Mouse (Mus musculus) forebrain, embryonic 14.5 days (tissue): ENCODE measurements around the gene Bicdl1. TPM values are rescaled to one million over a fixed set of nuclear protein-coding genes. Genes with fewer than 3 reads are reported as not detected.

Experiments
- ATAC-seq: fragments of 200-750 bp; cut with Nextera tagmentation; 2 replicates; pipeline ENCODE4 v1.8.0; 2017; ENCODE audit warnings: mild to moderate bottlenecking, moderate library complexity
- DNase-seq: peaks from one replicate; pipeline ENCODE4 v3.0.0-alpha.2; 2015; ENCODE audit warnings: low spot score
- H3K27ac ChIP-seq: fragments of 300-500 bp; sonication (generic); 2 replicates; pipeline ENCODE4 v1.5.1; 2014; ENCODE audit warnings: low read depth, mild to moderate bottlenecking, control low read depth, low read length, moderate library complexity
- H3K27me3 ChIP-seq: fragments of 300-500 bp; sonication (generic); replicated peaks from 2 replicates; pipeline ENCODE4 v1.6.1; 2014; ENCODE audit warnings: low read length, control low read depth, mixed read lengths; ENCODE audit not compliant: control insufficient read depth, insufficient read depth
- H3K36me3 ChIP-seq: fragments of 300-500 bp; sonication (generic); 2 replicates; pipeline ENCODE4 v1.6.1; 2014; ENCODE audit warnings: low read length, control low read depth; ENCODE audit not compliant: control insufficient read depth, insufficient read depth
- H3K4me1 ChIP-seq: fragments of 300-500 bp; sonication (generic); 2 replicates; pipeline ENCODE4 v1.6.1; 2014; ENCODE audit warnings: antibody characterized with exemption, low read length, control low read depth; ENCODE audit not compliant: control insufficient read depth, insufficient read depth
- H3K4me2 ChIP-seq: fragments of 300-500 bp; sonication (generic); 2 replicates; pipeline ENCODE4 v1.6.1; 2014; ENCODE audit warnings: mild to moderate bottlenecking, control low read depth, low read length
- H3K4me3 ChIP-seq: fragments of 300-500 bp; sonication (generic); 2 replicates; pipeline ENCODE4 v1.5.1; 2014; ENCODE audit warnings: low read depth, low read length, control low read depth
- H3K9ac ChIP-seq: fragments of 300-500 bp; sonication (generic); 2 replicates; pipeline ENCODE4 v1.6.1; 2014; ENCODE audit warnings: mild to moderate bottlenecking, low read length, control low read depth, moderate library complexity
- H3K9me3 ChIP-seq: fragments of 300-500 bp; sonication (generic); replicated peaks from 2 replicates; pipeline ENCODE4 v1.6.1; 2016; ENCODE audit warnings: low read length, control low read depth, mixed read lengths; ENCODE audit not compliant: control insufficient read depth
- WGBS: fragments of 180-500 bp; shearing (Covaris S2); extraction: QIAGEN DNeasy Blood & Tissue Kit; methylation state at CpG from one replicate; pipeline ENCODE4 v1.1.7; 2014; 5-methylcytosine and 5-hydroxymethylcytosine counted together
- polyA plus RNA-seq: library from polyadenylated mRNA; unstranded; fragments of >200 nt; fragmentation: Nextera tagmentation; extraction: Ambion mirVana; gene quantifications from 2 replicates; pipeline ENCODE4 v1.2.1, GENCODE M21; 2014

Gene Bicdl1
- polyA plus RNA-seq, 1 experiment from 2014 or later, result 16.0 TPM

GRCm38 (mm10) chr5:115657234-115657633, 74.2 kb downstream of the Bicdl1 start:
- H3K4me2 ChIP-seq, result no peak overlapping the region
- H3K9ac ChIP-seq, result no peak overlapping the region
- no peaks in the 10 kb centered on the region for H3K27me3 ChIP-seq
- DNase-seq (no peak), ATAC-seq (no peak)
- no peak overlapping the region for H3K27ac ChIP-seq
- no peaks in the 10 kb centered on the region for H3K9me3 ChIP-seq
- H3K36me3 ChIP-seq, result no peaks in the 10 kb centered on the region
- no peak overlapping the region for H3K4me3 ChIP-seq
- peaks cover 4% of the 10 kb centered on the region for H3K4me1 ChIP-seq
- 87% methylated on average over 1 of the region's 1 CpGs for WGBS

- Histone ChIP-seq H3K9ac (no peak overlapping the region), H3K27me3 (no peaks in the 10 kb centered on the region), H3K36me3 (no peaks in the 10 kb centered on the region), H3K4me3 (no peak overlapping the region), H3K9me3 (no peaks in the 10 kb centered on the region), H3K4me1 (peaks cover 6% of the 10 kb centered on the region), H3K27ac (no peak overlapping the region), H3K4me2 (no peak overlapping the region)
- 80% methylated on average over 6 of the region's 6 CpGs for WGBS
- no peak for ATAC-seq
- DNase-seq, result no peak
Measured at GRCm38 (mm10) chr5:115656677-115657076, 74.7 kb downstream of the Bicdl1 start.

GRCm38 (mm10) chr5:115653776-115654175, 77.6 kb downstream of the Bicdl1 start:
- H3K9me3 ChIP-seq, result no peaks in the 10 kb centered on the region
- no peak overlapping the region for H3K9ac ChIP-seq
- peaks cover 7% of the 10 kb centered on the region for H3K36me3 ChIP-seq
- H3K27ac ChIP-seq, result no peak overlapping the region
- H3K4me2 ChIP-seq, result no peak overlapping the region
- WGBS, result 91% methylated on average over 12 of the region's 12 CpGs
- peaks cover 6% of the 10 kb centered on the region for H3K4me1 ChIP-seq
- H3K4me3 ChIP-seq, result no peak overlapping the region
- no peaks in the 10 kb centered on the region for H3K27me3 ChIP-seq
- ATAC-seq (no peak), DNase-seq (no peak)

GRCm38 (mm10) chr5:115652681-115653575, 78.5 kb downstream of the Bicdl1 start:
- peak overlapping the region; percentile 60 for H3K9ac ChIP-seq
- DNase-seq (peak; percentile 100), ATAC-seq (peak; percentile 100)
- peaks cover 15% of the 10 kb centered on the region for H3K36me3 ChIP-seq
- no peaks in the 10 kb centered on the region for H3K9me3 ChIP-seq
- peak overlapping the region; percentile 33 for H3K4me3 ChIP-seq
- peak overlapping the region; percentile 72 for H3K4me2 ChIP-seq
- 3% methylated on average over 35 of the region's 35 CpGs for WGBS
- no peaks in the 10 kb centered on the region for H3K27me3 ChIP-seq
- H3K4me1 ChIP-seq, result peaks cover 6% of the 10 kb centered on the region
- H3K27ac ChIP-seq, result peak overlapping the region; percentile 63

DNA sequence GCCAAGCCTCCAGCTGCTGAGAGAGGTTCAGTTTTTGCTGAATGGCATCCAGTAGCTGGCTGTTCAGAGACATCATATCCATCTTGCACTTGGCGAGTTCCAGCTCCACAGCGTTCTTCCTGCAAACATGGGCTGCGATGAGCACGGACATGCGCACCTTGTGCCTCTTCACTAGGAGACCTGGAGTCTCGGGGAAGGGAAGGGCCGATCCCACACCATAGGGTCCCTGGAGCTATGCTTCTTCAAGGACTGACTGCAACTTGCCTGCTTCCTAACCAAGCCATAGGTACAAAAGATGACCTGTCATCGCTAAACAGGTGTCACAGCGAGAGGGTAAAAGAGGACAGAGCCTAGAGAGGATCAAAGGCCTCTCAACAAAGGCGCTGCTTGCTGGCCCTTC, 79.6 kb downstream of the Bicdl1 start:
- H3K4me2 ChIP-seq, result peak overlapping the region; percentile 72; the same call in 1 of the 2 replicates
- peaks cover 26% of the 10 kb centered on the region for H3K36me3 ChIP-seq
- no peak overlapping the region for H3K27ac ChIP-seq
- 91% methylated on average over 10 of the region's 10 CpGs for WGBS
- H3K9ac ChIP-seq, result no peak overlapping the region
- no peak for ATAC-seq
- no peaks in the 10 kb centered on the region for H3K27me3 ChIP-seq
- no peak overlapping the region for H3K4me3 ChIP-seq
- H3K4me1 ChIP-seq, result peaks cover 6% of the 10 kb centered on the region
- DNase-seq, result no peak
- H3K9me3 ChIP-seq, result no peaks in the 10 kb centered on the region

DNA sequence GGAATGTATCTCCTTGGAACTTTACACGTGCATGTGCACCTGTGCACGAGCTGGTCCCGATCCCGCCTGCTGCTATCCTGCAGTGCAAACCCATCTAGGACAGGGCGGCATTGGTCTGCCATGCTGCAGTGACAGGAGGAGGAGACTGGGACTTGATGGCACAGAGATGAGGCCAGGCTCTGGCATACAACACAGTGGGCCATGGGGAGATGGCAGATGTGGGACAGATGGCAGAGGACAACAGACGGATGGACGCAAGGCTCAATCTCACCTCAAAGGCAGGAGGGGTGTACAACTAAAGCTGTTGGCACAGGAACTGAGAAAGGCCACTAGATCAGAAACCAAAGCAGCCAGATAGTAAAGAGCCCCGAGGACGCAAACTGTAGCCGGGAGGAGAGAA, 80.5 kb downstream of the Bicdl1 start:
- H3K27me3 ChIP-seq, result no peaks in the 10 kb centered on the region
- no peak overlapping the region for H3K27ac ChIP-seq
- no peak overlapping the region for H3K4me2 ChIP-seq
- H3K9ac ChIP-seq, result no peak overlapping the region
- H3K9me3 ChIP-seq, result no peaks in the 10 kb centered on the region
- H3K36me3 ChIP-seq, result peaks cover 35% of the 10 kb centered on the region
- 87% methylated on average over 10 of the region's 10 CpGs for WGBS
- ATAC-seq (no peak), DNase-seq (no peak)
- no peak overlapping the region for H3K4me3 ChIP-seq
- peaks cover 6% of the 10 kb centered on the region for H3K4me1 ChIP-seq

DNA sequence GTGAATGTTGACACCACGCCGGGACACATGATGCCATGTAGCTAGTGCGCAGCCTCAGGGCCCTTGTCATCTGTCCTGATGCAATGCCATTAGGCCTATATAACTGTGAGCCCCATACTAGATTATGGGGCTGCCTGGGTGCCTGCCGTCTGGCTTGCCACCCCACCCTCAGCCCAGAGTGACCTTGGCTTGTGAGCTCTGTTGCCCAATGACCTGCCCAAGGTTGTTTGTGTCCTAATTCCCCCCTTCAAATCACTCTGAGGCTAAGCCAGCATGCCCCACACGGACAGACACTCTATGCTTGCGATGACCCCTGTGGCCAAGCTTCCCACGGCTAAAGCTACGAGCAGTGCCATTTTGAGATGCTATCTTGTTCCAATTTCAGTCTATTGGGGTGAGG, 81.7 kb downstream of the Bicdl1 start:
- WGBS, result 89% methylated on average over 8 of the region's 8 CpGs
- DNase-seq (no peak), ATAC-seq (no peak)
- H3K4me1 ChIP-seq, result peaks cover 6% of the 10 kb centered on the region
- H3K4me3 ChIP-seq, result no peak overlapping the region
- H3K4me2 ChIP-seq, result no peak overlapping the region
- H3K36me3 ChIP-seq, result peaks cover 47% of the 10 kb centered on the region
- H3K9me3 ChIP-seq, result no peaks in the 10 kb centered on the region
- no peaks in the 10 kb centered on the region for H3K27me3 ChIP-seq
- no peak overlapping the region for H3K27ac ChIP-seq
- H3K9ac ChIP-seq, result no peak overlapping the region

- Histone ChIP-seq H3K4me3 (no peak overlapping the region), H3K27ac (no peak overlapping the region), H3K27me3 (no peaks in the 10 kb centered on the region), H3K9me3 (no peaks in the 10 kb centered on the region), H3K9ac (no peak overlapping the region), H3K4me1 (peaks cover 6% of the 10 kb centered on the region), H3K36me3 (peaks cover 55% of the 10 kb centered on the region), H3K4me2 (no peak overlapping the region)
- WGBS, result 57% methylated on average over 2 of the region's 3 CpGs
- DNase-seq, result no peak
- ATAC-seq, result no peak
Measured at GRCm38 (mm10) chr5:115648876-115649275, 82.5 kb downstream of the Bicdl1 start.

DNA sequence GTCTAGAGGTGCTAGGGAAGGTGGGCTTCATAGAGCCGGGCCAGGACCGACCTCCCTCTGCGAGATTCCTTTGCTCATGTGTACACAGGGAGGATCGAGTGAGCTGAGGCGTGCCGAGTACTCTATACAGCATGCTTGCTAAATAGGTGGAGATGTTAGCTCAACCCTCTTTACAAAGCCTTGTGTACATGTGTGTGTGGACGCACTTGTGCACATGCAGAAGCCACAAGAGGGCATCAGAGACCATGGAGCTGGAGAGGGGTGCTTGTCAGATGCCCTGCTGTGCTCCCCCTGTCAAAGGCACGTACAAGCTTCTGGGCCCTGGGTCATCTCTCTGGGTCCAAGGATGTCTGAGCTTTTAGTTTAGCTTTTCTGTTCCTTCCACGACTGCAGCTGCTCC, 87.2 kb downstream of the Bicdl1 start:
- peaks cover 99% of the 10 kb centered on the region for H3K36me3 ChIP-seq

More for the DNA sequence above, 87.2 kb downstream of the Bicdl1 start:
- Histone ChIP-seq H3K4me1 (no peaks in the 10 kb centered on the region), H3K9me3 (no peaks in the 10 kb centered on the region), H3K27me3 (no peaks in the 10 kb centered on the region), H3K4me2 (no peak overlapping the region), H3K9ac (no peak overlapping the region), H3K27ac (no peak overlapping the region), H3K4me3 (no peak overlapping the region)
- DNase-seq (no peak), ATAC-seq (no peak)
- 85% methylated on average over 9 of the region's 9 CpGs for WGBS
